Mouse (Mus musculus): Measurements from ENCODE around the gene Drc3.

The Drc3 gene

GRCm38 (mm10) chr11:60352559-60353411 lies at the start of gene Drc3, which contains the start of gene Tom1l2:
Drc3 (plus strand) TSS chr11:60353329.
Tom1l2 (minus strand) TSS chr11:60352905.
- DNase-seq (ENCODE audit: low spot score in 2 of 2) = peak; percentile 89 to 98

GRCm38 (mm10) chr11:60303497-60303896 lies 49.6 kb upstream of the Drc3 start:
- DNase-seq (ENCODE audit: low spot score in 2 of 2) = no peak

- DNase-seq (ENCODE audit: low spot score in 2 of 2) = no peak
Measured at GRCm38 (mm10) chr11:60305611-60306010, 47.5 kb upstream of the Drc3 start.

- DNase-seq (ENCODE audit: low spot score in 2 of 2) = peak; percentile 56 to 79
Measured at GRCm38 (mm10) chr11:60306834-60307233, 46.3 kb upstream of the Drc3 start.

GRCm38 (mm10) chr11:60307375-60307825 lies 45.7 kb upstream of the Drc3 start:
- DNase-seq (ENCODE audit: low spot score in 2 of 2) = peak; percentile 37 to 69

- no peak for DNase-seq (ENCODE audit: low spot score in 2 of 2)
Measured at GRCm38 (mm10) chr11:60308061-60308460, 45.1 kb upstream of the Drc3 start.

GRCm38 (mm10) chr11:60308506-60309116 lies 44.5 kb upstream of the Drc3 start:
- DNase-seq (ENCODE audit: low spot score in 2 of 2) = no peak

- DNase-seq (ENCODE audit: low spot score in 2 of 2) = no peak
Measured at GRCm38 (mm10) chr11:60309875-60310274, 43.3 kb upstream of the Drc3 start.

- DNase-seq (ENCODE audit: low spot score in 2 of 2) = no peak
Measured at GRCm38 (mm10) chr11:60311025-60311854, 41.9 kb upstream of the Drc3 start.

- no peak for DNase-seq (ENCODE audit: low spot score in 2 of 2)
Measured at GRCm38 (mm10) chr11:60316250-60316649, 36.9 kb upstream of the Drc3 start.

GRCm38 (mm10) chr11:60316883-60317282 lies 36.2 kb upstream of the Drc3 start:
- DNase-seq (ENCODE audit: low spot score in 2 of 2) = no peak

GRCm38 (mm10) chr11:60317376-60318102 lies 35.6 kb upstream of the Drc3 start:
- DNase-seq (ENCODE audit: low spot score in 2 of 2) = no peak

- DNase-seq (ENCODE audit: low spot score in 2 of 2) = no peak
Measured at GRCm38 (mm10) chr11:60318716-60319115, 34.4 kb upstream of the Drc3 start.

GRCm38 (mm10) chr11:60319257-60320066 lies 33.7 kb upstream of the Drc3 start:
- DNase-seq (ENCODE audit: low spot score in 2 of 2) = no peak

GRCm38 (mm10) chr11:60320426-60321037 lies 32.6 kb upstream of the Drc3 start:
- no peak for DNase-seq (ENCODE audit: low spot score in 2 of 2)

- no peak for DNase-seq (ENCODE audit: low spot score in 2 of 2)
Measured at GRCm38 (mm10) chr11:60321438-60321837, 31.7 kb upstream of the Drc3 start.

GRCm38 (mm10) chr11:60323731-60324130 lies 29.4 kb upstream of the Drc3 start:
- no peak for DNase-seq (ENCODE audit: low spot score in 2 of 2)

GRCm38 (mm10) chr11:60330551-60330950 lies 22.6 kb upstream of the Drc3 start:
- no peak for DNase-seq (ENCODE audit: low spot score in 2 of 2)

GRCm38 (mm10) chr11:60333461-60333860 lies 19.7 kb upstream of the Drc3 start:
- DNase-seq (ENCODE audit: low spot score in 2 of 2) = no peak

- no peak for DNase-seq (ENCODE audit: low spot score in 2 of 2)
Measured at GRCm38 (mm10) chr11:60334124-60334523, 19.0 kb upstream of the Drc3 start.
